Mouse (Mus musculus): ENCODE results near the gene Fam72a. TPM values are rescaled to one million over a fixed set of nuclear protein-coding genes. Genes with fewer than 3 reads are reported as not detected.
A peak's percentile ranks its signal among the peaks of the same experiment; 100 is the strongest.

Gene Fam72a
- total RNA-seq, 2 experiments from 2014 or later = 1.2 to 1.8 TPM

- no peak for DNase-seq (ENCODE audit: extremely low spot score in 1 of 2, low spot score in 1 of 2)
Measured at GRCm38 (mm10) chr1:131573721-131574120, 46.0 kb downstream of the Fam72a start.

- DNase-seq (ENCODE audit: extremely low spot score in 1 of 2, low spot score in 1 of 2) = no peak
Measured at GRCm38 (mm10) chr1:131578943-131579680, 51.4 kb downstream of the Fam72a start.

GRCm38 (mm10) chr1:131580389-131580788, 52.7 kb downstream of the Fam72a start:
- DNase-seq (ENCODE audit: extremely low spot score in 1 of 2, low spot score in 1 of 2) = no peak

- no peak for DNase-seq (ENCODE audit: extremely low spot score in 1 of 2, low spot score in 1 of 2)
Measured at GRCm38 (mm10) chr1:131583598-131583997, 55.9 kb downstream of the Fam72a start.

GRCm38 (mm10) chr1:131586836-131587235, 59.1 kb downstream of the Fam72a start:
- peak; percentile 16 to 27 for DNase-seq (ENCODE audit: extremely low spot score in 1 of 2, low spot score in 1 of 2)

Small RNAs within 50 kb of the gene (microRNA-seq; reads per million reads assigned to microRNA genes)
- 0 reads per million in 2 experiments for gene Gm24273

Other genes with a start within 250 kb of the Fam72a start
- gene Ikbke, start 248.3 kb upstream of the Fam72a start, total RNA-seq (2021) = 1 to 10 TPM in 1 of 2 experiments, under 1 TPM in 1; 0.98 to 2.7 TPM
- 10 to 100 TPM; 71.6 to 92.4 TPM for gene Srgap2, start 551 bp upstream of the Fam72a start, total RNA-seq (2021)
- under 1 TPM; 0.12 to 0.44 TPM for gene Avpr1b, start 71.3 kb downstream of the Fam72a start, total RNA-seq (2021)
- gene Ctse, start 110.4 kb downstream of the Fam72a start, total RNA-seq (2021) = not detected
- gene Rab7b, start 160.8 kb downstream of the Fam72a start, total RNA-seq (2021) = 1 to 10 TPM; 4.0 to 4.4 TPM
- under 1 TPM; 0.12 to 0.15 TPM for gene Slc26a9, start 216.1 kb downstream of the Fam72a start, total RNA-seq (2021)

Measured in layer of hippocampus, postnatal 25 days (tissue).